16 mouse cellular contexts compared by ENCODE assay signal in genomic region chr12:13049659-13050058, GRCm38 (mm10).
DNase-seq lines count a peak whose midpoint lies in the region; ATAC-seq lines count a peak whose summit lies in the region.
"Had no signal": no experiment of that assay in that cellular context is flagged by ENCODE, and none has a peak within 500 bp of the region (broad histone marks: within the 10 kb centered on the region; RNA-seq: fewer than 3 reads in every experiment).

No protein-coding gene starts in this region.

- H3K4me1 ChIP-seq in limb, embryonic 13.5 days: peaks cover 62% of the 10 kb centered on the region
- H3K4me1 ChIP-seq: forebrain, embryonic 15.5 days had no signal

- no peak overlapping the region for H3K9ac ChIP-seq in limb, embryonic 13.5 days
- H3K9ac ChIP-seq: forebrain, embryonic 15.5 days; heart, embryonic 15.5 days; liver, embryonic 13.5 days had no signal

- peak; percentile 58 for DNase-seq in heart, adult 11 months
- DNase-seq in heart, adult 8-10 months (ENCODE audit: low spot score): no peak
- DNase-seq in embryo, embryonic 11 days: peak; percentile 75
- DNase-seq in kidney, adult 8-10 months: peak; percentile 23 to 53
- DNase-seq in gastrocnemius, postnatal 4 days (ENCODE audit: low spot score in 2 of 2): no peak
- DNase-seq in ovary, postnatal 10 days (ENCODE audit: low spot score): no peak
- no peak for DNase-seq in spleen, postnatal 36 days (ENCODE audit: low spot score in 2 of 2)
- DNase-seq: cerebellum, postnatal 36 days; liver, embryonic 13.5 days; thymus, postnatal 36 days had no signal

- peak overlapping the region; percentile 11 for H3K4me3 ChIP-seq in limb, embryonic 13.5 days
- H3K4me3 ChIP-seq: forebrain, embryonic 15.5 days; heart, embryonic 15.5 days; layer of hippocampus, adult 2 months; liver, embryonic 13.5 days had no signal

- no peaks in the 10 kb centered on the region for H3K36me3 ChIP-seq in limb, embryonic 13.5 days
- H3K36me3 ChIP-seq: forebrain, embryonic 15.5 days; G1E; heart, embryonic 15.5 days; liver, embryonic 13.5 days had no signal

- peaks cover 10% of the 10 kb centered on the region; the same call in 1 of the 2 replicates for H3K27me3 ChIP-seq in limb, embryonic 13.5 days
- H3K27me3 ChIP-seq: forebrain, embryonic 15.5 days; heart, embryonic 15.5 days had no signal

- H3K4me2 ChIP-seq in limb, embryonic 13.5 days (replicated peaks): peak overlapping the region; percentile 46
- H3K4me2 ChIP-seq: forebrain, embryonic 15.5 days; heart, embryonic 15.5 days; liver, embryonic 13.5 days; midbrain, embryonic 11.5 days had no signal

- peak overlapping the region; percentile 55; the same call in 1 of the 2 replicates for H3K27ac ChIP-seq in limb, embryonic 13.5 days
- H3K27ac ChIP-seq: forebrain, embryonic 15.5 days; heart, embryonic 15.5 days; layer of hippocampus, adult 2 months; liver, embryonic 13.5 days had no signal

- H3K9me3 ChIP-seq in limb, embryonic 13.5 days: no peaks in the 10 kb centered on the region
- H3K9me3 ChIP-seq: forebrain, embryonic 15.5 days; G1E; heart, embryonic 15.5 days; liver, embryonic 13.5 days had no signal

- 3% methylated on average over 8 of the region's 8 CpGs for WGBS in limb, embryonic 13.5 days

- ATAC-seq in limb, embryonic 13.5 days (ENCODE audit: low FRiP score, low read depth): peak; percentile 83
- ATAC-seq: forebrain, embryonic 15.5 days had no signal

Comparison
In these comparisons a context has a peak if more than half of its experiments do, and no peak if none do; other contexts are left out.
1. DNase-seq: peak in heart, adult 11 months (single experiment), embryo, embryonic 11 days (single experiment) and kidney, adult 8-10 months (2 of 2); none in heart, adult 8-10 months (single experiment), gastrocnemius, postnatal 4 days (0 of 2), ovary, postnatal 10 days (single experiment) and spleen, postnatal 36 days (0 of 2).